Mouse (Mus musculus) G1E (cell line): ENCODE data around the gene Trex1.

Source experiments
- CTCF ChIP-seq: IDR thresholded peaks from 2 replicates; pipeline ENCODE4 v1.5.1; 2012; ENCODE audit warnings: low read depth, low read length, inconsistent platforms, mixed read lengths
- GATA1 ChIP-seq: IDR thresholded peaks from 2 replicates; pipeline ENCODE4 v1.6.1; 2012; ENCODE audit warnings: borderline replicate concordance, low read length, inconsistent platforms, mixed read lengths
- GATA2 ChIP-seq: IDR thresholded peaks from 2 replicates; pipeline ENCODE4 v1.6.1; 2012; ENCODE audit warnings: low read depth, low read length, inconsistent platforms, borderline replicate concordance
- TAL1 ChIP-seq: conservative IDR thresholded peaks from 2 replicates; pipeline ENCODE4 v1.6.1; 2012; ENCODE audit warnings: low read depth, low read length, inconsistent platforms, mixed read lengths

DNA sequence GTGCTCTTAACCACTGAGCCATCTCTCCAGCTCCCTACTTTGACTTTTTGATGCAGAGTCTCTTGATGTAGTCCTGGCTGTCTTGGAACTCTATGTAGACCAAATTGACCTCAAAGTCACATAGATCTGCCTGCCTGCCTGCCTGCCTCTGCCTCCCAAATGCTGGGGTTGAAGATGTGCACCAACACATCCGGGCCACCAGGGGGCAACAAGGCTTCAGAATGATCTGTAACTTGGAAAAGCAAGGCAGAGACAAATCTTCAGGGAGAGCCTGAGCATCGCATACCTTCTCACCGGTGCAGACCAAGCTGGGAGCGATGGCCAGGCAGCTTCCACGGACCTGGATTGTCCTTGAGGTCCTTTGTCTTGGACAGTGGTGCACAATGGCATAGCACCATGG is 13.2 kb downstream of the Trex1 start:
- TF ChIP-seq CTCF = peak; percentile 10; the same call in 1 of the 2 replicates
- no peak for TF ChIP-seq GATA1
- TF ChIP-seq TAL1 = no peak
- TF ChIP-seq GATA2 = no peak
